Mouse (Mus musculus) T-helper 2 cell (primary cell): ENCODE data around the gene Psme4.

Source experiments
- in situ Hi-C: fragments of 300-600 bp; cut with MboI, MseI; formaldehyde crosslinking; loops from one replicate; pipeline ENCODE4 v1.15.1; 2025; ENCODE audit warnings: high pct_unique_total_duplicates

Psme4 gene

GRCm38 (mm10) chr11:30781612-30782011, 10.1 kb downstream of the Psme4 start:
- in situ Hi-C loops: no loop called here

GRCm38 (mm10) chr11:30785497-30785896, 14.0 kb downstream of the Psme4 start:
- in situ Hi-C loops: no loop called here

GRCm38 (mm10) chr11:30786230-30786983, 14.9 kb downstream of the Psme4 start:
- in situ Hi-C loops: no loop called here

GRCm38 (mm10) chr11:30792680-30793079, 21.2 kb downstream of the Psme4 start:
- in situ Hi-C loops: no loop called here

GRCm38 (mm10) chr11:30793753-30794152, 22.2 kb downstream of the Psme4 start:
- in situ Hi-C loops: no loop called here

- in situ Hi-C loops: no loop called here
These were observed 25.7 kb downstream of the Psme4 start for GRCm38 (mm10) chr11:30797236-30797635.

- in situ Hi-C loops: no loop called here
These were observed 28.0 kb downstream of the Psme4 start for GRCm38 (mm10) chr11:30799496-30799895.

- in situ Hi-C loops: no loop called here
These were observed 28.6 kb downstream of the Psme4 start for GRCm38 (mm10) chr11:30800091-30800490.

GRCm38 (mm10) chr11:30802421-30802820, 30.9 kb downstream of the Psme4 start:
- in situ Hi-C loops: no loop called here

GRCm38 (mm10) chr11:30821116-30821515, 49.6 kb downstream of the Psme4 start:
- in situ Hi-C loops: no loop called here

GRCm38 (mm10) chr11:30838793-30839192, 67.3 kb downstream of the Psme4 start:
- in situ Hi-C loops: no loop called here

GRCm38 (mm10) chr11:30844355-30844754, 72.8 kb downstream of the Psme4 start:
- in situ Hi-C loops: no loop called here

GRCm38 (mm10) chr11:30872425-30872824, 100.9 kb downstream of the Psme4 start:
- in situ Hi-C loops: no loop called here

- in situ Hi-C loops: no loop called here
These were observed 113.8 kb downstream of the Psme4 start, which contains the start of the genes Gpr75 and Asb3 for GRCm38 (mm10) chr11:30885171-30885871. TSS of gene Gpr75 (plus strand) at chr11:30885358. TSS of gene Asb3 (plus strand) at chr11:30885416.

GRCm38 (mm10) chr11:30888153-30888552, 116.6 kb downstream of the Psme4 start:
- in situ Hi-C loops: no loop called here

- in situ Hi-C loops: no loop called here
These were observed 124.7 kb downstream of the Psme4 start for GRCm38 (mm10) chr11:30896201-30896600.

- in situ Hi-C loops: no loop called here
These were observed 127.8 kb downstream of the Psme4 start for GRCm38 (mm10) chr11:30899312-30899711.

- in situ Hi-C loops: loop anchor here (5.0 to 25.0 kb wide), 2 partner anchors 85 to 700 kb away; no protein-coding TSS in a partner anchor
These were observed 140.8 kb downstream of the Psme4 start for GRCm38 (mm10) chr11:30912311-30912710.

- in situ Hi-C loops: loop anchor here (25.0 kb wide), 1 partner anchor 692 kb away; no protein-coding TSS in a partner anchor
These were observed 149.1 kb downstream of the Psme4 start for GRCm38 (mm10) chr11:30920641-30921040.

GRCm38 (mm10) chr11:30923283-30923682, 151.8 kb downstream of the Psme4 start:
- in situ Hi-C loops: loop anchor here (25.0 kb wide), 1 partner anchor 689 kb away; no protein-coding TSS in a partner anchor

GRCm38 (mm10) chr11:30928079-30928478, 156.6 kb downstream of the Psme4 start:
- in situ Hi-C loops: no loop called here

- in situ Hi-C loops: no loop called here
These were observed 157.0 kb downstream of the Psme4 start for GRCm38 (mm10) chr11:30928498-30928897.
